Mouse (Mus musculus): ENCODE measurements at regions not wholly inside any gene's neighbourhood (a gene's known extent, or its start where the extent isn't known, plus 50 kb on each side); places are given as distances from the start of the nearest gene placed in this dataset.

DNA sequence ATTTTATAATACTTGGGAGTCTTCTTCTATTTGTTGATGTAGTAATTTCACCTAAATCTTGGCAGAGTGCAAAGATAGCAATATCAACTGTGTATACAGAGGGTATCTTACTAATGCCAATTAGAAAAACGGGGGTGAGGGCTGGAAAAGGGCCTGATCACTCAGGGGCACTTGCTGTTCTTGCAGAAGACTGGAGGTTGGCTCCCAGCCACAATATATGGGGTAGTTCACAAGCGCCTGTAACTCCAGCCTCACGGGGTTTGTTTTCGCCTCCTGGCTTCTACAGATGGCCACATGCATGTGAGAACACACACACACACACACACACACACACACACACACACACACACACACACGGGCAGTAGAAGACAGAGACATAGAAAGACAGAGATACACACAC lies 185.7 kb downstream of the Plk2 start:
- no peak for DNase-seq (ENCODE audit: low spot score)

DNA sequence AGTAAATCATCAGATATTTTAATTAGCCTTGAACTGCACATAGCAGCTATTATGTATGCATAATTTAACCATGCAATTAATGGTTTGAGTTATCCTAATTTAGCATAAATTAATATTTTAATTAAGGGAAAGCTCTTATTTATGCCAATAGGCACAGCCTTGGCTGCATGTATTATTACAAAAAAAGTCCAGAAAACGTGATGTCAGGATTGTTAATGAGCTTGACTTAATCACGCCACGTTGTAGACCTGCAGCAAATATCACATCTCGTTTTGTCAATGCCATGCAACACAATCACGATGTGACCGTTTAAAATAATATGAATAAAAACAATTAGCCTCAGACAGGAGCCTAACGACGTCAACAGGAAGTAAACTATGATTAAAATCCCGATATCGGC lies 189.9 kb downstream of the Plk2 start:
- DNase-seq (ENCODE audit: low spot score), result no peak

DNA sequence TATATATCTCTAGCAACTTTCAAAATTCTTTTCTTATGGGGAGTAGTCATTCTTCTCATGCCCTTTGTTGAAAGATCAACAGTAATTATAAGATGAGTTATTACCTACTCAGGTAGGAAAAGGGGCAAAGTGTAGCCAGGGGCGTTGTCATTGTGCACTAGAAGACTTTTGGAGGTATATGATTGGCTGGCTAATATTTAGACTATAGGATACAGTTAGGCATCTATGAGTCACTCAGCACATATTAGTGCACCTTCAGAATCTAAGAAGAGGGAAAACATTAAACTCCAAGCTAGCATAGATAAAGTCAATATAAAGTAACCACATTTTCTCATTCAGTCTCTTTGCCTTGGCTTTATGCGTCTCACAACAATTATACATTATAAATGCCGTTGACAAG lies 199.8 kb downstream of the Plk2 start:
- DNase-seq (ENCODE audit: low spot score), result no peak

DNA sequence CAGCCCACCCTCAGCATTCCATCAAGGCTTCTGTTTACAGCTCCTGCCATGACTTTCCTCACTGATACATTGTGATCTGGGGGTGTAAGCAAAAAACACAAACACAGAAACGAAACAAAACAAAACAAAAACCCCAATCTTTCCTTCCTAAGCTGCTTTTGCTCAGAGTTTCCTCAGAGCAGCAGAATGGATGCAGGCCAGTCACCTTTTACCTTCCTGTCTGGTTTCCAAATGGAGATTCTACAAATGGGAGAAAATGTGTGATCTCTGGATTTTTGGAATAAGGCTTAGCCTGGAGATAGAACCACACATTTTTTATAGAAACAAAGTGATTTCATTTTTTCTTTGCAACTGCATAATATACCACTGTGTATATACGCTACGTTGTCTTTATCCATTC lies 204.8 kb downstream of the Plk2 start:
- no peak for DNase-seq (ENCODE audit: low spot score)

DNA sequence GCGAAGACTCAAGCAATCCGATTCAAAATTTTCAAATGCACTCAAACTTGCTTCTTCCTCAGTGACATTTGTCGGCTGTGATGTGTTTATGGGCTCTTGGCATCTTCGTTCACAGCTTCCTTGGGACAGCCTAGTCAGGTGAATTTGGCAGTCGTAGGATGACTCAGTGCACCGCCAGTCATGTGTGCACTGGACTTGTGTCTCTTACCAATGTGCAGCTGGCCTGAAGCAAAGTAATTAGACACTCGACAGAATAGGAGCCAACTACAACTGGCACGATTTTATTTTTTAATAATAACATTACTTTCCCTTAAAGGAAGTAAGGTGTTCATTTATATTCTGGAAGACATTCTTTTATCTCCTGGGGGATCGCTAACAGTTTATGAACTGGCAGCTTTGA lies 205.5 kb downstream of the Plk2 start:
- DNase-seq (ENCODE audit: low spot score), result no peak

DNA sequence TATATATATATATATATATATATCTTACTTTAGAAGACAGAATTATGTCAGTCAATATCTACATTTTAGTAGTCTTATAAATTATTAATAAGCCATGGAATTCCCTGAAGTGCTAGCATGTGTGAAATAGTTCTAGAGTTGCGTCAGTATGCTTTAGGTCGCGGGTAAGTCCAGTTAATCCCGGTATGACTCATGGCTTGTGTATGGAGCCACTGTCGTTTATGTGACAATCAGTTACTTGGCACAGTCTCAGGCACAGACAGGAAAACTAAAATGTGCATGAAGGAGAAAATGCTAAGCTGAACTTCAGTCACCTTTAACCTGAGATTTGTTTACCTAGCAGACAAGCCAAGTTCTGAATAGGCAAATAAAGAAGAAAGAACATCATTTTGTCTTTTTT lies 206.5 kb downstream of the Plk2 start:
- no peak for DNase-seq (ENCODE audit: low spot score)

DNA sequence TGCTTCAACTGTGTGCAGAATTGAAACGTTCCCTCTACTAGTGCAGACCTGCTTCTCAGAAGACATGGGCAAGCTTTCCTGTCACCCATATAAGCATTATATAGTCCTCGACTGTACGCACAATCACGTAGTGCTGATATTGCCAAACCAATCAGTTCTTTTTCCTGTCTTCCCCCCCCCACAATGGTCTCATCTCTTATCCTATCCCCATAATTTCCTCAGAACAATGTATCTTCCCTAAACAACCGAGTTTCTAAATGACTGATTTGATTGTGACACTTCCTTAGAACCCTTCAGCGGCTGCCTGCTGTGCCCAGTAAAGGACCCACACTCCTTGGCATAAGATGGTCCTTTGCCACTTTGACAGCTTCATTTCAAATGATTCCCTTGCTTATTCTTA lies 207.0 kb downstream of the Plk2 start:
- DNase-seq (ENCODE audit: low spot score), result no peak

DNA sequence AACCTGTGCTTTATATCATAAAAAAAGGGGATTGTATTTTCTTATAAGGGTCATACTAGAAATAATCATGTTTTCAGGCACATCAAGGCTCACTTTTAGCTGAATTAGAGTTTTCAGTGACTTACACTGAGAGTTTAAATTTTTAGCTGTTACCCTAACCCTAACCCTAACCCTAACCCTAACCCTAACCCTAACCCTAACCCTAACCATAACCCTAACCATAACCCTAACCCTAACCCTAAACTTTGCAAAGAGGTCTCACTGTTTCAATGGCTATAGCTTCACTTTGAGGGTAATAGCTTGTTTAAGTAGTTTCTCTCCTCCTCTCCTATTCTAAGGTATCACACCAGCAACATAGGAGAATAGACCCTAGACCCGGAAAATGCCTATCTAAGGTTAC lies 208.0 kb downstream of the Plk2 start:
- DNase-seq (ENCODE audit: low spot score), result no peak

DNA sequence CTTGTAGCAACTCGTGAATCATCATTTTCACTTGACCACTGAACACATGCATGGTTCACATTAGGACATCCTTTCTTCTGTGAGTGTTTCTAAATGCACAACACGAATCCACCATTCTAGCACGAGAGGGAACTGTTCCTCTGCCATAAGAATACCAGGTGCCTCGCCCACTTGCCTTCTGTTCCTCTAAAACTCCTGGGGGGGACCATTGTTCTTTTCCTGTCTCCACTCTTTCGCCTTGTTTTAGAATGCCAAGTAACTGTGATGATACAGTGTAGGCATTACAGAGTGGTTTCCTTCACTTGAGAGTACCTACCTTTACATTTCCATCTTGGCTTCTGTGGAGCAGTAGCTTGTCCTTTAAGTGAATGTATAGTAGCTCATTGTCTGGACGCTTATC lies 224.2 kb downstream of the Plk2 start:
- no peak for DNase-seq (ENCODE audit: low spot score)

DNA sequence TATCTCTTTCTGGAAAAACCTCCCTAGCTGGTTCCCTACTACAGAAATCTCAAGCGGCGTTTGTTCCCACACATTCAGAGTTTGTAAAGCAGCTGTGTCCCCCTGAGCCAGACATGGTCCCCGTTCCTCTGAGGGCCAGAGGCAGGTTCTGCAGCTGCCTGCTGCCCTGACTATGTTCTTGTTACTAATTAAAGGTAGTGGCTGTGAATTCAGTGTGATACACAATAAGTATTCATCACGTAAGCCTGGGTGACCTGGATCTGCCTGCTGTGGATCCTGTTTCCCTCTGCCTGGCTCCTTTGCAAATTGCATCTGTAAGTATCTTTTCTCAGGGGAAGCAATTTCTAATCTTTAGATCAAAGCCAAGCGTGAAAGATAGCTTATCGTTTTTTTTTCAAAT lies 232.3 kb downstream of the Plk2 start:
- no peak for DNase-seq (ENCODE audit: low spot score)

DNA sequence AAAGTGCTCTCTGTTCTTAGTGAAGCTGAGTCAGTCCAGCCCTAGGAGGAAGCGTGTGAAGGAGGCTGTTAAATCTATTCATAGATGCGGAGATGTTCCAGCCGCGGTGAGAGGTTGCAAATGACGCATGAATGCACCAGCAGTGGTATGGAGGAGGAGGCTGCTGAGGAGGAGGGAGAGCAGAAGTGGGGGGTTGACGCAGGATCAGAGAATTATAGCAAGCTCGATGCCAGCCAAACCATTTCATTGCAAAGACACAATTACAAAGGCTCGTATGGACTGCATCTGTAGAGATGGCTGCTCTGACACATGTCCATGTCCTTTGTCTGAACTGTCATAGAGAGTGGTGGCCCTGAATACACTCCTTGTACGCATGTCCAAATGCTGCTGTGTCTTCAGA lies 232.9 kb downstream of the Plk2 start:
- peak; percentile 49 for DNase-seq (ENCODE audit: low spot score)

DNA sequence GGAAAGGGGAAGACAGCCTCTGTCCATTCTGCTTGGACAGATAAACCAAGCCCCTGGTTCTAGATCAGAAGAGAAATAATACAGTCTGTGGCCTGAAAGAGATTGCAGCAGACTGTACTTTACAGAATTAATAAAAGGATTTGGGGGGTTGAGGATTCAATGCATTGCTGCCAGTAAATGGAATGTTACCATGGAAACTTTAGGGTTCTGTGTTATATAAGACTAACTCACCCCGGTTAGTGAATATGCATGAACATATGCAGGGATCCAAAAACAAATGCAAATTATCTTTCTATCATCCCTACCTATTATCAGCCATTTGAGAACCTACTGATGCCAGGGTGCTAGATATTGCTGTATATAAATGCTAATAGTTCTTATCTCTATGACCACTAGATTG lies 233.4 kb downstream of the Plk2 start:
- no peak for DNase-seq (ENCODE audit: low spot score)

DNA sequence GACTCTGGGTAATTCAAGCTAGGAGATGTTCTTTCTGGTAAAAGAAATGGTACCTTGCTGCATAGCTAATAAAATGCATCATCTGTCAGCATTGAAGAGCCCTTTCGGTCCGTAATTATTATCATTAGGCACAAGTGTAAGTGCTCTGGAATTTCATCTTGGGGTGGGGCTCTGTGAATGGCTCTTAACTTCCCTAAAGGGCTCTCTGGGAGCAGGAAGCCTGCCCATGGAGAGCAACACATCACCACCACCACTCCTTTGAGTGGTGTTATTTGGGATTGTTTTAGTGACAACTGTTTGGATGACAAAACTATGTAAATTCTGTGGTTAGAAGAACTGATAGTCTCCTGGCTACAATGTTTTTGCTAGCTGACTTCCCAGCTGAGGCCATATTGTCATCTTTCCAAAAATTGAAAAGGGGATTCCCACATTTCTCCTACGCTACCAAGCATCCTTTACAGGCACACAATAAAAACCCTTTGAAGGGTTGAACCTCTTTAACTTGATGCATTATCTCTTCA lies 238.5 kb downstream of the Plk2 start:
- no peak for DNase-seq (ENCODE audit: low spot score)

DNA sequence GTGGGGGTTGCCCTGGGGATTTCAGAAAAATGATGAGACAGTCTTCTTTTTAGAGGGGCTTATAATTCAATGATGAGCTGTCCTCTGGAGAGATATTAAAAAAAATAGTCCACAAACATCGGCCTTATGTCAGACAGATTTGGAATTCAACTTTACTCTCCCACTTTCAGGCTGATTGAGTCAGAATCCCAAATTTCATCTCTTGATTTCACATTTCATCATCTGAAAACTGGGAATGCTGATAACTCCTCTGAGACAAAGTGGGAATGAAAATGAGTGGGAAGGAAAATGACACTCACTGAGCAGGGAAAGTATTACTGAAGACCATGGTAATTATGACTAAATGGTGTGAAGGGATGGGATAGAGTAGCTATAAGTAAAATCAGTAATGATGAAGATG lies 239.1 kb downstream of the Plk2 start:
- no peak for DNase-seq (ENCODE audit: low spot score)

DNA sequence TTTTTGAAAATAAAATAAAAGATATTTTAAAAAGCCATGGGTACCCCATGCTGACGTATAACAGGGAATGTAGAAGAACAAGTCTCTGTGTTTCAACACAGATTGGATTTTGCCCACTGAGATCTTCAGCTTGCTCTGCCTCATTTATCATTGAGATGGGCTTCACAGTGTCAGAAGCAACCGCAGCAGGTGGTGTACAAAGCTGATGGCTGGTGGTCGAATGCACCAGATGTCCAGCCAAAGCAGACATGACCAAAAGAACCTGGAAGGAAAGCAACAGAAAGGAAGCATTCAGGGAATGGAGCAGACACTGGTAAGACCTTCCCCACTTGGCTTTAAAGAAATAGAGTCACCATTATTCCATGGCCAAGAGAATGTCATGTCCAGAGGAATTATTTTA lies 247.9 kb downstream of the Plk2 start:
- no peak for DNase-seq (ENCODE audit: low spot score)

DNA sequence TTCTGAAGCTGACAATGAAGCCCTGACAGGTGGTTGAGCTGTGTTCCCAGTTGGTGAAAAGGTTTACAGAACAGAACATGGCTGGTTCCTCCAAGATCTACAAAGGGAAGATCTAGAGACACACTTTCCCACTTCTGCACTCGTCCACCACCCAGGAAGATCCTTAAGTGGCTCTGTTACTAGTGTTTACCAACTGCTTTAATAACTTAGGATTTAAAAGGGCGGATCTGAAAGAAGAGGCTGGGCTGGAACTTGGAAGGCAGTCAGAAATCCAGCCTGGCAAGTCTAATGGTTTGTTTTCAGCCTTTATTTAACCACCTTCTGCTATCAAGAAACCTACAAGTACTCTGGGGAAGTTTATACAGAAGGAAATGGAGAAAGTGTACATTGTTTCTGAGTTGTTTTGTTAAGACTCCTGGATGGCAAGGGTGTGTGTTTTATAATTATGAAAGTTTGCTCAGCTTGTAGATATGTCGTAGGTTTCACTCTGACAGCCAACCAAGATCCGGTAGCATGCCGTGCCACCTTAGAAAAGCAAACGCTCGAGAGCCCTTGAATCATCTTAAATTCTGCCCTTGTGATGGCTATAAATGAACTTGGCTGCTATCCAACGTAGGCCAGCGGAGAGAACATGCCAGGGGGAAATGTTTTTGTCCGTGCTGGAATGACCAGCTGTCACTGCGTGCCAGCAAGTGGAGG lies 248.5 kb downstream of the Plk2 start:
- DNase-seq (ENCODE audit: low spot score), result no peak

DNA sequence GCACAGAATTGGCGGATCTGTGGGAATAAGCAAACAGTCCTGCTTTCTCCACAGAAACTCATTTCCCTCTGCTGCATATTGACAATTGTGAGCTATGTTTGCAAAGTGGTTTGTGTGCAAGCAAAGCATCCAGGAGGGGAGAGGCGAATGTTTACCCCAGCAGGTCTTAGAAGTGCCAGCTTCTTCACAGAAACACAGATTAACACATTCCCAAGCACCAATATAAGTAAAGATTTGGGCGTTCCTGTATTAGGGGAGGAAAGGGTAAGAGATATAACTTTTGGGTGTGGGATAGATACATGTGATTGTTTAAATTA lies 249.0 kb downstream of the Plk2 start:
- DNase-seq (ENCODE audit: low spot score), result no peak

DNA sequence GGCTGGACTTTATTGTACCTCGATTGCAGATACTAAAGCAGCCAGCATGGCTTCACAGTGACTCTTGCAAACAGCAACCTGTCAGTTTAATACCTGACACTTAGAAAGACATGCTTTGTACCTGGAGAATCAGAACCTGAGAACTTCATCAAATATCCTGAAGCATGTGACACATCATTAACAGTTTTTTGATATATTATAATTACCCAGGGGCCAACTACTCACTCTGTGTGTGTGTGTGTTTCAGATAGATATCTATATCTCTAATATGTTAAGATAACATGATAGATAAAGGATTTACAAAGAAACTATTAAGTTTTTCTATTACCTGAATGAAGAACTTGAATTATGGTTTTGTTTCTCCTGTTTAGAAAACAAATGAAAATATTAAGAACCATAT lies 254.5 kb downstream of the Plk2 start:
- no peak for DNase-seq (ENCODE audit: low spot score)

DNA sequence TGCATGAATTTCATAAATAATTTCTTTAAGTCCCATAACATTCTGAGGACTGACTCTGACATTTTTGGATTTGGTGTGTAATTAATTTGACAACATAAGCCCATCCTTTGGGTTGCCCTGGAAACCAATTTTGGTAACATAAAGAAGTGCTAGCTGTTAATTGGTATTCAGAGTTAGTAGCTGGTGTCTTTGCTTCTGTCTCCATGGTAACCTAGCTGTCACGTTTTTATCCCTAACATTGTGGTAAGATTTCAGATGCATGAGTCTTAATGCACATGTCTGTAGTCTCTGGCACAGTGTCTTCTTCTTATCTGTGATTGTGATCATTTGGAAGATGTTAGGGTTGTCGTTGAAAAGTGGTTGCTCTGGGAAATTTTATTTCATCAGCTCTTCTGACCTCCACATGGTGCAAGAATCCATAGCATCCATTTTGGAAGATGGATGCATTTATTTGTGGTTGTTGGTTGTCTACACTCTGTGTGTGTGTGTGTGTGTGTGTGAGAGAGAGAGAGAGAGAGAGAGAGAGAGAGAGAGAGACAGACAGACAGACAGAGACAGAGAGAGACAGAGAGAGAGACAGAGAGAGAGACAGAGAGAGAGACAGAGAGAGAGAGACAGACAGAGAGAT lies 255.1 kb downstream of the Plk2 start:
- peak; percentile 52 for DNase-seq (ENCODE audit: low spot score)

DNA sequence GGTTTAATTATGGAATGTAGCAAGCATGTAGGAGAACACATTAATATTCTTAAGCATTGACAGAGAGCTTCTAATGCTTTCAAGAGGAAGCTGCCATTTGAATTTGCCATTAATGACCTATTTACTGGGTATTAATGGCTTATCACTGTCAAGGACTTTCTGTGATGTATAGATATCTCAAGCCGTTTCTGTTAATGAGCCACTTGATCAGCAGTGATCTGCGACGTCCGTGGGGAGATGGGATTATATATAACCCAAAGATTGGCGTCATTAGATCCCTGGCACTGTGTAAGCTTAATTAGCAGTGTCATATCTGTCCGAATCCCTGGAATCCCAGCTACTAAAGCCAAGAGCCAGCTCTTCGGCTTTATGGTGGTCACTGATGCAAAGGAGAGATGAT lies 257.4 kb downstream of the Plk2 start:
- no peak for DNase-seq (ENCODE audit: low spot score)

DNA sequence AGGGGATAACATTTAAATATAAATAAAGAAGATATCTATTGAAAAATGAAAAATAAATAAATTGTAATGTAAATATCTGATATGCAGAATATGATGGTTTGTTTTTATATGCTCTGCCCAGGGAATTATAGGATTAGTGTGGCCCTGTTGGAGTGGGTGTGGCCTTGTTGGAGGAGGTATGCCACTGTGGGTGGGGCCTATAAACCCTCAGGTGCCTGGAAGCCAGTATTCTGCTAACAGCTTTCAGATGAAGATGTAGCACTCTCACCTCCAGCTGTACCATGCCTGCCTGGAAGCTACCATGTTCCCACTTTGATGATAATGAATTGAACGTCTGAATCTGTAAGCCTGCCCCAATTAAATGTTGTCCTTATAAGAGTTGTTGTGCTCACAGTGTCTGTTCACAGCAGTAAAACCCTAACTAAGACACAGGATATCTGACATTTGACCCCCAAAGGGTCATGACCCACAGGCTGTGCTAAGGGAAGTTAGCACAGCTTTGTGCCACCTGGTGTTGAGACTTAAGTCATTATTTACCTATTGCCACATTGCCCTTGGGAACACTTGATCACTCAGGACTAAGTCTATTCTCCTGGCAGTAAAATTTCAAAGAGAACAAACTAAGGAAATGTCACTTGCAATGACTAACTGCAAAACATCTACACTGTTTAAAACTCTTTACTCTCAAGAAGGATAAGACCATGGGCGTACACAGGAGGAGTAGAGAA lies 270.4 kb downstream of the Plk2 start:
- no peak for DNase-seq (ENCODE audit: low spot score)

DNA sequence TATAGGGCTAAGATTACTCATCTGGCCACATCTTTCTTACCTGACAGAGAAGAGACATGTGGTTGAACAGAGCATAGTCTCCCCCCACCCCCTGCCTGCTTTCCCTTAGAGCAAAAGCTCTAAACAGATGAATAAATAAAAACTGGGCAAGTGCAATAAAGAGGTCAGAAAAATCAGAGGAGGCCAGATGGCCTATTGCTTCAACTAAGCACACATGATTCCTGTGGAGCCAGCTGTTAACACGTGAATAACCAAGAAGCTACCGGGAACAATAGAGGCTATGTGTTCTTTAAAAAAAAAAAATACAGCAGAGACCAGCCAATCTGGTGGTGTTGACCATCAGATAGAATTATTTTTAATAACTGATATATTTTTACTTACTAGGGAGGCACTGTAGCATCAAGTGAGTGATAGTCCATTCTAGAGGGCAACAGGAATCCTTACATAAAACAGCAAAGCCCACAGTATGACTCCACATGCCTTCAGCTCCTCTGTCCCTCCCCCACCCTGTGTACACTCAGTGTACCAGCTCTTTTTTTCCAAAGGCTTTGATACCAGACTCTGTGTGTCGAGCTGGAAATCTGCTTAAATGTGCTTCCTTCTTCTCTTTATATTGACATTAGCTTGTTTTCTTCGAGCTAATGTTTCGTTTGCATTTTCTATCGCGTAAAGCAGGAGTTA lies 272.6 kb downstream of the Plk2 start:
- no peak for DNase-seq (ENCODE audit: low spot score)

DNA sequence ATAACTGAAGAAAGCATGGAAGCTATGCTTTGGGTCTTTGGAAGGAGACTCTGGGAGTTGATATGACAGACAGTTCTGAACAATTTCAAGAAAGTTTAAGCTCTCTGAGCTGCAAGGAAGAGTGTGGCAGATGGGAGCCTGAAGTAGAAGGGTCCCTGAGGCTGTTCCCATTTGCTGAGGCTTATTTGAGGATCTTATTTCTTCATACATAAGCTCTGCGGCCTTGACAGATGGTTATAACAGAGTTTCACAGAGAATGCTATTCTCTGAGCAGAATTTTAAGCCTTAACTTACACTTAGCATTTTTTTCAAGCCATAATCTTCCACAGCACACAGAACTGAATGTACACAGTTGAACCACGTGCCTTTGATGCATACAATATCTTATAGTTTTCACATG lies 278.7 kb downstream of the Plk2 start:
- no peak for DNase-seq (ENCODE audit: low spot score)

All from layer of hippocampus, adult 9-10 months (tissue).